Mouse (Mus musculus) 3134 (cell line): ENCODE data around the gene Snrpa.
"Not testable (repeated sequence)": the region's sequence is repeated elsewhere in the genome, so short reads cannot be mapped to it uniquely, and the experiment has no call there.

Experiments
- DNase-seq: peaks from one replicate; pipeline ENCODE4 v3.0.0-alpha.2; 2011; ENCODE audit warnings: low spot score; ENCODE audit not compliant: insufficient read length; ENCODE audit errors: extremely low read depth

The Snrpa gene

GRCm38 (mm10) chr7:27195681-27196611 lies at the start of gene Snrpa, which contains the start of gene BC024978:
TSS of gene Snrpa (minus strand) at chr7:27196271.
TSS of gene BC024978 (plus strand) at chr7:27195781.
- DNase-seq, result peak; percentile 93

DNA sequence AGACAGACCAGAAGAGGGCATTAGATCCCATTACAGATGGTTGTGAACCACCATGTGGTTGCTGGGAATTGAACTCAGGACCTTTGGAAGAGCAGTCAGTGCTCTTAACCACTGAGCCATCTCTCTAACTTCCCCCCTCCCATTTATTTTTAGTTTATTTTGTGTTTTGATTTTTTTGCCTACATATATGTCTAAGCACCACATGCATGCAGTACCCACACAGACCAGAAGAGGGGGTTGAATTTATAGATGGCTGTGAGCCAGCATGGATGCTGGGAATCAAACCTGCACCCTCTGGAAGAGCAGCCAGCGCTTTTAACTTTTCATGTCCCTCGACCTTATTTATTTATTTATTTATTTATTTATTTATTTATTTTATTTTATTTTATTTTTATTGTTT lies 48.0 kb upstream of the Snrpa start:
- not testable (repeated sequence) for DNase-seq

DNA sequence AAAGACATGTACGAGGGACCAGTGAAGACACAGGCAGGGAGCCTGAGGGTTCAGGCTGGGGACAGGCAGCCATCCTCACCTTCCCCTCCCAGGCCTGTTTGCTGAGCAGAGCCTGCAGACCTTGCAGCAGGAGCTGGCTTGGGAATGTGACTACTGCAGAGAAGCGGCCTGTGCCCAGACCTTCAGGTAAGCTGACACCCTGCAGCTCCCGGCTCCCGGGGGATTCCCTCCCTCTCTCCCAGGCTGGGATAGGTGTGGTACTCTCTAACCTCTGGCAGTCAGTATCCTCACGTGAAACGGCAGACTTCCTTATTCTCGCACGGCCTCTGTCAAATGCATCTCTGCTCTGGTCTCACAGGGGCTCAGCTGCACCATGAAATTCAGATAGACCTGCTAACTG lies 47.1 kb upstream of the Snrpa start:
- no peak for DNase-seq

- no peak for DNase-seq
Observed at GRCm38 (mm10) chr7:27238568-27238967, 42.5 kb upstream of the Snrpa start.

DNA sequence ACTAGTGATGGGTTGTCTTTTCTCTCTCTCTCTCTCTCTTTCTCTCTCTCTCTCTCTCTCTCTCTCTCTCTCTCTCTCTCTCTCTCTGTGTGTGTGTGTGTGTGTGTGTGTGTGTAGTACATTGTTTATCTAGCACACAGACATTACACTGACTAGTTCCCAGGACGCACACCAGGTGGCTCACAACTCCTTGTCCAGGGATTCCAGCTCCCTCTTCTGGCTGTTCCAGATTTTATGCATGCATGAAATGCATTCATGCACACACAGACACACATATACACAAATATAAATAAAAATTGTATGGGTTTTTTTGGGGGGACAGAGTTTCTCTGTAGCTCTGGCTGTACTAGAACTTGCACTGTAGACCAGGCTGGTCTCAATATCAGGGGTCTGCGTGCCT lies 41.5 kb upstream of the Snrpa start:
- no peak for DNase-seq

DNA sequence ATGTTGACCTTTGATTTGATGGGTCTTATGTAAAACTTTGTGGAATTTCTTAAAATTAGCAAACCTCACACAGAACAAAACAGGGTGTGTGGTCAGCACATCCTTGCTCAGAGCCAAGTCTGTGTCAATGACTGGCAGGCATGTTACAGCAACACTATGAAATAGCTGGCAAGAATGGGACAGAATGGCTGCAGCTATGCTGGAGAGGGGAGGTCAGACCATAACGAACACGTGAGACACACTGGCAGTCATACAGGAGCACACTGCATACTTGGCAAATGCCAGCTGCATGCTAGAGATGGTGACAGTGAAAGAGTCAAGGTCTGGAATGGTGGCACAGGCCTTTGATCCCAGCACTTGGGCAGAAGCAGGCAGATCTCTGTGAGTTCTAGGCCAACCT lies 39.7 kb upstream of the Snrpa start:
- no peak for DNase-seq

DNA sequence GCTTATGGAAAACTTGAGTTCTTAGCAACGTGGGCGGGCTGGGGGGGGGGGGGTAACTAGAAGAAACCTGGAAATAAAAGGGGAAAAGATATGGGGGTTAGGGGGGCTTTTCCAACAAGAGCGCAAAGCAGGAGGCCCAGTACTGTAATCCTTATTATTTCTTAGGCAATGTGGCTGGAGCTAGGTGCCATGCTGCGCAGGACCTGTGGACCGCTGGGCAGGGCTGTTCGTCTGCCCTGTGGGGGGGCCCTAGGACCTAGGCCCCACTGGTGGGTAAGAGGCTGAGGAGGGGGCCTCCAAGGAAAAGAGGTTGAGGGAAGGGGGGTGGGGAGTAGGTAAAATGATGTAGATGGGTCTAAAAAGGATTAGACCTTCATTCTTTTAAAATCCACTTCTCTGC lies 37.2 kb upstream of the Snrpa start:
- no peak for DNase-seq

- DNase-seq, result peak; percentile 90
Observed at GRCm38 (mm10) chr7:27232781-27233281, 36.8 kb upstream of the Snrpa start, which contains the start of gene Coq8b. TSS of gene Coq8b (plus strand) at chr7:27233023.

GRCm38 (mm10) chr7:27231693-27232331 lies 35.7 kb upstream of the Snrpa start:
- DNase-seq, result peak; percentile 77

GRCm38 (mm10) chr7:27230781-27231180 lies 34.7 kb upstream of the Snrpa start:
- no peak for DNase-seq

- no peak for DNase-seq
Observed at GRCm38 (mm10) chr7:27228865-27229264, 32.8 kb upstream of the Snrpa start.

DNA sequence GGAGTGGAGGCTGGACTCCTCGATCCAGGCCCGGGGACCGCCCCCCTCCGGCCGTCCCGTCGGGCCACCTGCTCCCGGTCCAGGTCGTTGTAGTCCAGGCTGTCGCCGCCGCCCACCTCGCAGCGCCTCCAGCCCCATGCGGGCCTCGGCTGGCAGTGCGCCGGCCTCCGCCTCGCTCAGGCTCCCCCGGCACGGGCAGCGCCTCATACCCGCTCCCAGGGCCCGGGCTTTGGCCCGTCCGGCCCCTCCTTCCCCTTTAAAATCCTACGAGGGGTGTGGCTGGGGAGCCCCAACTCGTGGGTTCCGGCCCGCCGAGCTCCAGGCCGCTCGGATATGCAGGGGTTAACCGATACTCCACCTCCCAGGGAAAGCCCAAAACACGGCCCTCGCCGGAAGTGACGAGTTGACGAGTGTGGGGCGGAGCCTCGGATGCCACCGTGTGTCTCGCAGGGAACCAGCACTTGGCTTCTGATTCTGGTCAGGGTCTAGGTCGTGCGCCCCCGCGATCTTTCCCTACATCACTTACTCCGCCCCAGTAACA lies 32.3 kb upstream of the Snrpa start, which contains the start of gene Itpkc:
Gene Itpkc (minus strand): TSS at position 381 of the 541 bp plus-strand sequence.
- DNase-seq, result peak; percentile 89

- no peak for DNase-seq
Observed at GRCm38 (mm10) chr7:27227676-27228075, 31.6 kb upstream of the Snrpa start.

GRCm38 (mm10) chr7:27227276-27227675 lies 31.2 kb upstream of the Snrpa start:
- no peak for DNase-seq

DNA sequence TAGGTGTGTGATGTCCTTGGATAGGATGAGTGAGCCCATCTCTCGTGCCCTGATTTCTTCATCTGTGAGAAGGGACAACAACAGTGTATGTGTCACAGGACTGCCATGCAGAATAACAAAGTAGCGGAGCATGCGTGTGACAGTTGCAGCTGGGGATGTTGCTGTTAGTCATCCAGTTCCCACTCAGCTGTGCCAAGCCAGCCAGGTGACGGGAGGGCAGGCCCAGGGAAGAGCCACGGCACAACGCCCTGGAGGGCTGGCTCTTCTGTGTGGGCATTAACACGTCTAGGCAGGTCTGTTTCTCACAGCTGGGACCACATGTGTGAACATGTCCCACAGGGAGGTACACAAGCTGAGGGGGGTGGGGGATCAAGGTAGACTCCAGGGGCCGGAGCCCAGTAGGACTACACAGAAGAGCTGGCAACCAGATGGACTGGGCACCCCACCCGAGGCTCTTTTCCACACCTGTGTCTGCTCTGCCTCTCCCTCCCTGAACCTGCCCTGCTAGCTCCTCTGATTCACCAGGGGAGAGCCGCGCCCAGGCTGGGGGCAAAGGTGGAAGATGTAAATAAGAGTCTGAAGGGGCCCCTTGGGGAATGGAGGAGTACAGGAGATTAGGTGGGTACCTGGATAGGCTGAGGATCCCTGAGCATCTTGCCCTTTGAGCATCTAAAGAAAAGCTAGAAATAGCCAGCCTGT lies 29.0 kb upstream of the Snrpa start:
- peak; percentile 41 for DNase-seq

DNA sequence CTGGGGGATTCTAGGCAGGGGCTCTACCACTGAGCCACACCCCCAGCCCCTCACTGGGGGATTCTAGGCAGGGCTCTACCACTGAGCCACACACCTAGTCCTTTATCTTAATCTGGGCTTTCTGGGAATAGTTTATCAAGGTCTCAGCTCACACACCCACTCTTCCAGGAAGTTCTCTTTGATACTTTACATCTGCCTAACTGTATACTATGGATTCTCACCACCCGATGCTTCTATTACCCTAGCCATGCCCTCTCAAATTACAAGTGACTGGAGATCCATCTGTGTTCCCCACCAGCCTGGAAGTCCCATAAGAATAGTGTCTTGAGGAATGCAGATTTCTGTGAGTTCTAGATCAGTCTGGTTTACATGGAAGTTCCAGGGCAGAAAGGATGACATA lies 26.5 kb upstream of the Snrpa start:
- no peak for DNase-seq

GRCm38 (mm10) chr7:27221939-27222338 lies 25.9 kb upstream of the Snrpa start:
- DNase-seq, result no peak

GRCm38 (mm10) chr7:27219937-27220336 lies 23.9 kb upstream of the Snrpa start:
- no peak for DNase-seq

DNA sequence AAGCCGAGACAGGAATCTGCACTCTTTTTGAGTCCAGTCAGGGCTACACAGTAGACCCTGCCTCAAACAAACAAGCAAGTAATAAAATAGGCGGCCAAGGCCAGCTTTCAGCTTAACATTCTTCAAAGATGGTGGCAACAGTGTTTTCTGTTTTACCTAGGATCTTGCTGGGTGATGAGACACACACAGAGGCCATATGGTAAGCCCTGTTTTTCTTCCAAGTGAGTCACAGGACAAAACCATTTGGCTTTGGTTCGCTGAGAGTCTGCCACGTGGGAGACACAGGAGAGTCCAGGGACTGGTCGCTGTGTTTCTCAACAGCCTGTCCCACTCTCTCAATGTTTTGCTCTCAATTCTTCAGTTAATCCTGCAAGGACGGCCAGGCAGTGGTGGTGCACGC lies 22.5 kb upstream of the Snrpa start:
- peak; percentile 71 for DNase-seq

GRCm38 (mm10) chr7:27212626-27213025 lies 16.6 kb upstream of the Snrpa start:
- DNase-seq, result no peak
